Mouse (Mus musculus): ENCODE results near the gene Pdzrn4. TPM values are rescaled to one million over a fixed set of nuclear protein-coding genes. Genes with fewer than 3 reads are reported as not detected.

The Pdzrn4 gene
- total RNA-seq, 1 experiment, result not detected

- DNase-seq (ENCODE audit: low read depth, low spot score), result no peak
- in situ Hi-C loops (cut with MboI; ENCODE audit: low sequenced_read_pairs in 2 of 2, unreplicated experiment in 2 of 2), result no loop called here
- Histone ChIP-seq H3K9me3 (ENCODE audit: control insufficient read depth, insufficient read depth, low read depth, low read length) (no peaks in the 10 kb centered on the region), H3K27ac (ENCODE audit: insufficient read depth, low read depth, low read length, poor library complexity, severe bottlenecking) (no peak overlapping the region), H3K9ac (ENCODE audit: insufficient read depth, low read depth, low read length, poor library complexity, severe bottlenecking) (no peak overlapping the region), H3K4me3 (ENCODE audit: insufficient read depth in 1 of 2, low read depth in 1 of 2, low read length in 2 of 2, poor library complexity in 1 of 2, severe bottlenecking in 1 of 2) (no peak overlapping the region), H3K4me1 (ENCODE audit: control insufficient read depth in 2 of 2, insufficient read depth in 2 of 2, low read length in 2 of 2, poor library complexity in 1 of 2) (no peaks in the 10 kb centered on the region), H3K36me3 (ENCODE audit: control insufficient read depth, insufficient read depth, low read length, poor library complexity, severe bottlenecking) (no peaks in the 10 kb centered on the region)
- no peak for TF ChIP-seq ZNF384 (IDR thresholded peaks at IDR 0.05; ENCODE audit: low read depth, low read length)
- no peak for TF ChIP-seq HCFC1 (IDR thresholded peaks at IDR 0.05; ENCODE audit: borderline replicate concordance, insufficient read depth, low read length)
- no peak for TF ChIP-seq MAFK (IDR thresholded peaks at IDR 0.05; ENCODE audit: insufficient read depth, low read depth, low read length)
Observed at GRCm38 (mm10) chr15:92757085-92757903, 360.6 kb downstream of the Pdzrn4 start.

GRCm38 (mm10) chr15:92759001-92759400, 362.3 kb downstream of the Pdzrn4 start:
- Histone ChIP-seq H3K36me3 (ENCODE audit: control insufficient read depth, insufficient read depth, low read length, poor library complexity, severe bottlenecking) (no peaks in the 10 kb centered on the region), H3K4me1 (ENCODE audit: control insufficient read depth in 2 of 2, insufficient read depth in 2 of 2, low read length in 2 of 2, poor library complexity in 1 of 2) (no peaks in the 10 kb centered on the region), H3K4me3 (ENCODE audit: insufficient read depth in 1 of 2, low read depth in 1 of 2, low read length in 2 of 2, poor library complexity in 1 of 2, severe bottlenecking in 1 of 2) (no peak overlapping the region), H3K27ac (ENCODE audit: insufficient read depth, low read depth, low read length, poor library complexity, severe bottlenecking) (no peak overlapping the region), H3K9me3 (ENCODE audit: control insufficient read depth, insufficient read depth, low read depth, low read length) (no peaks in the 10 kb centered on the region), H3K9ac (ENCODE audit: insufficient read depth, low read depth, low read length, poor library complexity, severe bottlenecking) (no peak overlapping the region)
- in situ Hi-C loops (cut with MboI; ENCODE audit: low sequenced_read_pairs in 2 of 2, unreplicated experiment in 2 of 2), result no loop called here
- TF ChIP-seq ZNF384 (IDR thresholded peaks at IDR 0.05; ENCODE audit: low read depth, low read length) (no peak), HCFC1 (IDR thresholded peaks at IDR 0.05; ENCODE audit: borderline replicate concordance, insufficient read depth, low read length) (no peak), MAFK (IDR thresholded peaks at IDR 0.05; ENCODE audit: insufficient read depth, low read depth, low read length) (no peak), CHD2 (IDR thresholded peaks at IDR 0.05; ENCODE audit: low read depth, low read length) (no peak)
- no peak for DNase-seq (ENCODE audit: low read depth, low spot score)

GRCm38 (mm10) chr15:92763303-92763702, 366.6 kb downstream of the Pdzrn4 start:
- DNase-seq (ENCODE audit: low read depth, low spot score), result no peak
- Histone ChIP-seq H3K4me1 (ENCODE audit: control insufficient read depth in 2 of 2, insufficient read depth in 2 of 2, low read length in 2 of 2, poor library complexity in 1 of 2) (no peaks in the 10 kb centered on the region), H3K9ac (ENCODE audit: insufficient read depth, low read depth, low read length, poor library complexity, severe bottlenecking) (no peak overlapping the region), H3K4me3 (ENCODE audit: insufficient read depth in 1 of 2, low read depth in 1 of 2, low read length in 2 of 2, poor library complexity in 1 of 2, severe bottlenecking in 1 of 2) (no peak overlapping the region), H3K27ac (ENCODE audit: insufficient read depth, low read depth, low read length, poor library complexity, severe bottlenecking) (no peak overlapping the region), H3K9me3 (ENCODE audit: control insufficient read depth, insufficient read depth, low read depth, low read length) (no peaks in the 10 kb centered on the region), H3K36me3 (ENCODE audit: control insufficient read depth, insufficient read depth, low read length, poor library complexity, severe bottlenecking) (no peaks in the 10 kb centered on the region)
- in situ Hi-C loops (cut with MboI; ENCODE audit: low sequenced_read_pairs in 2 of 2, unreplicated experiment in 2 of 2), result no loop called here
- no peak for TF ChIP-seq ZNF384 (IDR thresholded peaks at IDR 0.05; ENCODE audit: low read depth, low read length)
- TF ChIP-seq ZC3H11A (IDR thresholded peaks at IDR 0.05; ENCODE audit: borderline replicate concordance, low read depth, low read length), result no peak
- no peak for TF ChIP-seq CHD2 (IDR thresholded peaks at IDR 0.05; ENCODE audit: low read depth, low read length)
- no peak for TF ChIP-seq HCFC1 (IDR thresholded peaks at IDR 0.05; ENCODE audit: borderline replicate concordance, insufficient read depth, low read length)

- no peak overlapping the region for H3K27ac ChIP-seq (ENCODE audit: insufficient read depth, low read depth, low read length, poor library complexity, severe bottlenecking)
- no peak overlapping the region for H3K4me3 ChIP-seq (ENCODE audit: insufficient read depth in 1 of 2, low read depth in 1 of 2, low read length in 2 of 2, poor library complexity in 1 of 2, severe bottlenecking in 1 of 2)
- DNase-seq (ENCODE audit: low read depth, low spot score), result no peak
- TF ChIP-seq HCFC1 (IDR thresholded peaks at IDR 0.05; ENCODE audit: borderline replicate concordance, insufficient read depth, low read length), result no peak
- TF ChIP-seq ZNF384 (IDR thresholded peaks at IDR 0.05; ENCODE audit: low read depth, low read length), result no peak
- TF ChIP-seq CHD2 (IDR thresholded peaks at IDR 0.05; ENCODE audit: low read depth, low read length), result no peak
- no peak for TF ChIP-seq ZC3H11A (IDR thresholded peaks at IDR 0.05; ENCODE audit: borderline replicate concordance, low read depth, low read length)
- no peak for TF ChIP-seq MAFK (IDR thresholded peaks at IDR 0.05; ENCODE audit: insufficient read depth, low read depth, low read length)
- no peaks in the 10 kb centered on the region for H3K36me3 ChIP-seq (ENCODE audit: control insufficient read depth, insufficient read depth, low read length, poor library complexity, severe bottlenecking)
- no peaks in the 10 kb centered on the region for H3K9me3 ChIP-seq (ENCODE audit: control insufficient read depth, insufficient read depth, low read depth, low read length)
- no peak overlapping the region for H3K9ac ChIP-seq (ENCODE audit: insufficient read depth, low read depth, low read length, poor library complexity, severe bottlenecking)
- no peaks in the 10 kb centered on the region for H3K4me1 ChIP-seq (ENCODE audit: control insufficient read depth in 2 of 2, insufficient read depth in 2 of 2, low read length in 2 of 2, poor library complexity in 1 of 2)
- in situ Hi-C loops (cut with MboI; ENCODE audit: low sequenced_read_pairs in 2 of 2, unreplicated experiment in 2 of 2), result no loop called here
Observed at GRCm38 (mm10) chr15:92769535-92769934, 372.9 kb downstream of the Pdzrn4 start.

GRCm38 (mm10) chr15:92788036-92788435, 391.4 kb downstream of the Pdzrn4 start:
- no peak for DNase-seq (ENCODE audit: low read depth, low spot score)
- no peak for TF ChIP-seq ZC3H11A (IDR thresholded peaks at IDR 0.05; ENCODE audit: borderline replicate concordance, low read depth, low read length)
- no peak overlapping the region for H3K4me3 ChIP-seq (ENCODE audit: insufficient read depth in 1 of 2, low read depth in 1 of 2, low read length in 2 of 2, poor library complexity in 1 of 2, severe bottlenecking in 1 of 2)
- no peak overlapping the region for H3K9ac ChIP-seq (ENCODE audit: insufficient read depth, low read depth, low read length, poor library complexity, severe bottlenecking)
- H3K4me1 ChIP-seq (ENCODE audit: control insufficient read depth in 2 of 2, insufficient read depth in 2 of 2, low read length in 2 of 2, poor library complexity in 1 of 2), result no peaks in the 10 kb centered on the region
- no peaks in the 10 kb centered on the region for H3K36me3 ChIP-seq (ENCODE audit: control insufficient read depth, insufficient read depth, low read length, poor library complexity, severe bottlenecking)
- no peaks in the 10 kb centered on the region for H3K9me3 ChIP-seq (ENCODE audit: control insufficient read depth, insufficient read depth, low read depth, low read length)
- in situ Hi-C loops (cut with MboI; ENCODE audit: low sequenced_read_pairs in 2 of 2, unreplicated experiment in 2 of 2), result no loop called here
- no peak overlapping the region for H3K27ac ChIP-seq (ENCODE audit: insufficient read depth, low read depth, low read length, poor library complexity, severe bottlenecking)

All from ES-E14 (cell line).